Mouse (Mus musculus): ENCODE measurements at regions not wholly inside any gene's neighbourhood (a gene's known extent, or its start where the extent isn't known, plus 50 kb on each side); places are given as distances from the start of the nearest gene placed in this dataset.

DNA sequence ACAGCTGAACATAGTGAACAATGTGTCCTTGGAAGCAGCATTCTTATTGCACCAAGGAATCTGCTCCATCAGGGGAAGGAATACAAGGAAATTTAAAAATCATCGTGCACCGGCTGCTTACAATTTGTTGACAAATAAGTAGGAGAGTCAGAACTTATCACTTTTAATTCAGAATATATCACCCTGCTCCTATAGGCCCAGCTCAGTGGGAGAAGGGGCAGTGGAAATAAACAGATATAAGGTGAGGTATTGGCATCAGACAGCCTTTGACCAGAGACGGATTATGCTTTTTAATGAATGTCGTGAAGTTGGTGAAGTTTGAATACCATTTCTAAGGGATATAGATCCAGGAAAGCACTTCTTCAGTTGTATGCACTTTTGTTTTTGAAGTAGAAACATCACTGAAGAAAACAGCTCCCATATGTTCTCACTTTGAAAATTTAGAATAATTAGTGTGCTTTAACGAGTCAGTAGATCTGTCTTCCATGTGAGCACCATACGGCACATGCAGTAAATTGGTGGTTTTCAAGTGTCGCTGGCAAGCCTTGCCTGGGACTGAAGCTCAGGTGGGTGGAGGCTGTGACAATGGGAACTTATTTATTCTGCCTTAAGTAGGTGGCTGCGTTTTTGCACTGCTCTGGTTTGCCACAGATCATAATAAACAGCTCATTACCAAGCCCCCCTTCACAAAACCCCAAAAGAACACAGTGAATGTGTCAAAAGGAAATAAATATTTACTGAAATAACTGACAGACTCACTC lies 176.1 kb upstream of the Clnk start:
- peak in 1 of 2 experiments; percentile 21 for DNase-seq (ENCODE audit: inconsistent age in 2 of 2, low spot score in 1 of 2)

GRCm38 (mm10) chr5:39050512-39050911 lies 173.9 kb upstream of the Clnk start:
- peak in 1 of 2 experiments; percentile 69 for DNase-seq (ENCODE audit: inconsistent age in 2 of 2, low spot score in 1 of 2)

DNA sequence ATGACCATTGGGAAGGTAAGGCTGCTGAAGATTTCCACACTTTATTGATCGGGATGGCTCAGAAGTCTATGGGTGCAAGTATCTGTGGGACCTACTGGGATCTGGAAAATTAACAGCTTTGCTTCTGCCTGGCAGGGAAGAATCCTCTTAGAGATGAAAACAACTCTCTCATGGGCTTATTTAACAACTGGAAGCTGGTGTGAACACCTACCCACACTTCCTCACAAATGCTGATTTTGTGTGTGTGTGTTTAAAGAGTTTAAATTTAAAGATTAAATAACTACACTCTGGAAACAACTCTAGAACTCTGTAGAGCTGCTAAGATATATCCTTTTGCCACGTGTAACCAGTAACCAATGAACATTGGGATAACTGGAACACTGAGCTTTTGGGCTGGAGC lies 172.5 kb upstream of the Clnk start:
- DNase-seq (ENCODE audit: inconsistent age in 2 of 2, low spot score in 1 of 2): no peak

GRCm38 (mm10) chr5:39040467-39040866 lies 163.9 kb upstream of the Clnk start:
- DNase-seq (ENCODE audit: inconsistent age in 2 of 2, low spot score in 1 of 2): peak in 1 of 2 experiments; percentile 72

GRCm38 (mm10) chr5:39023241-39023640 lies 146.6 kb upstream of the Clnk start:
- DNase-seq (ENCODE audit: inconsistent age in 2 of 2, low spot score in 1 of 2): peak in 1 of 2 experiments; percentile 42

- DNase-seq (ENCODE audit: inconsistent age in 2 of 2, low spot score in 1 of 2): no peak
These were observed 124.0 kb upstream of the Clnk start for GRCm38 (mm10) chr5:39000643-39001042.

GRCm38 (mm10) chr5:38999700-39000099 lies 123.1 kb upstream of the Clnk start:
- no peak for DNase-seq (ENCODE audit: inconsistent age in 2 of 2, low spot score in 1 of 2)

DNA sequence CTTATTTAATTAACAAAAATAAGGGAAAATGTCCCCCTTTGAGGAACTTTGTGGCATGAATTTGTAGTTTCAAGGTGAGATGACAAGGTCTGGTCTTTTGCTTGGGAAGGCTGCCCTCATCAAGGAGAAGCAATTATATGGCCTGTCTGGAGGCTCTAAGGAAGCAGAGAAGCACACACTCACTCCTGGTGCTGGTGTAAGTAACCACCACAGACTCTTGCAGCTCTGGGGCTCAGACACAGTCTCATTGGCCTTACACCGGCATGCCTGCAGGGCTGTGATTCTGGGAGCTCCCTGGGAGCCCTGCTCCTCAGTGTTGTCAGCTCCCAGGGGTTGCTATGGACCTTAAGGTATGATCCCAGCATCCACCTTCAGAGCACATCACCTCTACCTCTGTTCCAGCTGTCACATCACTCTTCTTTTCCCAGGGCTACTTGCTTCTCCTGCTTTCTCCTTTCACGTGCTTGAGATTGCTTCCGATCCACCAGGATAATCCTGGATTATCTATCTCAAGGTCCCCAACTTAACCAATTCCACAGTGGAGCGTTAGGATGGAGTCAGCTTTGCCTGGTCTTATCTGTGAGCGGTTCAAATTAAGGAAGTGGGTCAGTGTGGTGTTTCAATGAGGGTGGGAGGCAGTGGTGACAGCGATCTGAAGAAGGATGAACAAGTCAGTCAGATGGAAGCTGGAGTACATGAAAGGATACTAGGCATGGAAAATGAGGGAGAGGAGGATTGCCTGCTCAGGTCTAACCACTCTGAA lies 96.0 kb upstream of the Clnk start:
- DNase-seq (ENCODE audit: inconsistent age in 2 of 2, low spot score in 1 of 2): no peak

DNA sequence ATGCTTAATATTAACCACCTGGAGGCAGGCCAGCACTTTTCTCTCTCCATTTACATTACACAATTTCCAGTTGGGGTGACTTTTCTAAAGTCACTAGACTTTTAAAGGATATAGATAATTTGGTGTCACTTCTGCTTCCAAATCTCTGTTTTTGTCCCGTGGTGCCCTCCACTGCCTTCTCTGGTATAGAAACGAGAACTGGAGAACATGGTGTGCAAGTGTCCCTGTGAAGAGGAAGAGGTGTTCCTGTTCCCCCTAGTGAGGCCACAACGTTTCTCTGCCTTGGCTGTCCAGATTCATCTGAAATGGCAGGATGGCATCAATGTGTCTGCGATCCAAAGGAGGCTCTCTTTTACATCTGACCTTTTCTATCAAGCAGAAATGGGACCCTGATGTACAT lies 93.9 kb upstream of the Clnk start:
- no peak for DNase-seq (ENCODE audit: inconsistent age in 2 of 2, low spot score in 1 of 2)

- DNase-seq (ENCODE audit: inconsistent age in 2 of 2, low spot score in 1 of 2): no peak
These were observed 90.4 kb upstream of the Clnk start for GRCm38 (mm10) chr5:38967010-38967409.

DNA sequence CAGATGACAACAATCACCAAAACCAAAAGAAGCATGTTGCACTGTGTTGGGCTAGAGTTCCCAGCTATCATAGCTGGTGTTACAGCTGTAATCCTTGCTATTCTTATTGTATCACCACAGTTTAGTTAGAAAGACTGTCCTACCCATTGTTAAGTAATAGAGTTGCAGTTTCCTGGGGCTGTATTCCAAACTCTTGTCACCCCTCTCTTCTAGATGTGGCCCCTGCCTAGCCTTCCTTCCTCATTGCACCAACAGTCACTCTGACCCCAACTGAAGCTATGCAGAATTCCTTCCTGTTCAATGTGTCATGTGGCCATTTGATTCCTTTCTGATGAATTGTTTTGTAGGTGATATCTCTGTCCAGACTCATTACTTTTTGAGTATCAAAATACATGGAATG lies 87.8 kb upstream of the Clnk start:
- no peak for DNase-seq (ENCODE audit: inconsistent age in 2 of 2, low spot score in 1 of 2)

- DNase-seq (ENCODE audit: inconsistent age in 2 of 2, low spot score in 1 of 2): no peak
These were observed 74.1 kb upstream of the Clnk start for GRCm38 (mm10) chr5:38950520-38951288.

DNA sequence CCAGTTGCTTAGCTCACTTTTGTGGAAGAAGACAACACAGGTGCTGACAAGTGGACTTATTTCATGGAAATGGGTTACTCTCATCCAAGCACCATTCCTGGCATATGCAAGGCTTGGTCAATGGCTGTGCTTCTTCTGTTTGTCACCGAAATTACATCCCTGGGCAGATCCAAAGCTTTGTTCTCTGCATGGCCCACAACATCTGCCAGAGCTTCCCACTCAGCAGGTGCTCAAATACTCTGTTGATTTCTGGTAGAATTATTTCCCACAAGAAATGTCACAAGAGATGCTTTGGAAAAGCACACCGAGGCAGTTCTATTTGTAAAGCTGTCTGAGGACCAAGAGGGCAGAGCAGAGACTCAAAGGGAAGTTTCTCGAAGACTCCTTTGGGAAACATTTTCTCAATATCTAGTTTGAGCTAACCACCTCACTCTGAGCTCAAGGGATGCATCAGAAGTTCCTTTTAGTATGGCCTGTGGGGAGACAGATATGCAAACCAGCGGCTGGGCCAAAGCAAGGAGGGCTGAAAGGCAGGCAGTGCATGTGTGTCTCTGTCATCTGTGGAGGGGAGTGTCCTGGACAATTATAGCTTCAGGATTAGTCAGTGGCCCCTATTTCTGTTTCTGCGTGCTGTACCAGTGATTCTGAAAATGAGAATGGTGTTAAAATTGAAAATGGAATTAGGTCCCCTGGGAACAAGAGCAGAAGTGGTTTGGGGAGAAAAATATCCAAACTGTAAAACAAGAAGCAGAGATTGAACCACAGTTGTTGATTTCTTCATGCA lies 69.5 kb upstream of the Clnk start:
- no peak for DNase-seq (ENCODE audit: inconsistent age in 2 of 2, low spot score in 1 of 2)

DNA sequence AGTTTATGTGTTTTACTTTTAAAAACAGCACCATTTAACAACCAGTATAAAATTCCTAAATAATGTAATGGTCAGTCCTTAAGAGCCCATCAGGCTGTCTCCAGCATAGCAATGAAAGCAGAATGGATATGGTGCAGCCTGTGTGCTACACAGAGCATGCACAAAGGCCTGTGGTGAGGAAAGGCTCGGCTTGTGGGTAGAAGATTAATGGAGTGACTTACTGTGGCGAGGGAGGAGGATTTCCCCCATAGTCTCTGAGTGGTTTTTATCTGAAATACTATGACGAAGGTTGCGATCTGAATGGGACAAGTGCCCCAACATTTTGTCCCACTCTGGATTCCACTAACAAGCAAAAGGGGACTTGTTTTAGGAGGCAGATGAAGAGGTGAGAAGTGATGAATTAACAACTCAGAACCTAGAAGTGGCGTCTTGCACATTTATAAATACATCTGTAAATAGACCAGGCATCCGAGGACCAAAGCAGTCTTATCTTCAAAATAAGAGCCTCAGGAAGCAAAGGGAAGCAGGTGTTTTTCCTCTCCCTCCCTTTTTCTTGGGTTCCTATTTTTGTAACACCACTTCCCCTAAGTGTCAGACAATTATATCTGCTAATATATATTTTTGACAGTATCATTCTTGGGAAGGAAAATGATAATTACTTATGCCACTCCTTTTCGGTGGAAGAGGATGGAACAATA lies 55.9 kb upstream of the Clnk start:
- no peak for DNase-seq (ENCODE audit: inconsistent age in 2 of 2, low spot score in 1 of 2)

DNA sequence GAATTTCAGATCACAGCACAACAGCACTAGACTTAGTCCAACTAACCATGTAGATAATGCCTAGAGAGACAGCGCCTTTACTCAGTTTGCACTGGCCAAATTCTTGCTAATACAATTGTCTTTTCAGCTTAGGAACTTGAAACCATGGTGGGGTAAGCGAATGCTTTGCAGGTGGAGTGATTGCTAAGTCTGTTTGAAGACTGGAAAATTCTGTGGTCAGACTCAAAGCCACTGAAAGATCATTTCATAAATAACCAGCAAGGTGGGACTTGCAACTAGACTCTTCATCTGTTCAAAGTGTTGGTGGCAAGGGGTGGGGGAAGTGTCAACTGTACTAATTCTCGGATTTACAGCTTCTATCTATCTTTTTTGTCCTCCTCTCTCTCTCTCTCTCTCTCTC lies 50.4 kb upstream of the Clnk start:
- DNase-seq (ENCODE audit: inconsistent age in 2 of 2, low spot score in 1 of 2): no peak

Data from adrenal gland, adult (tissue).